In genomic region chr9:57014766-57015165, GRCm38 (mm10) we compare ENCODE assay signal across 10 mouse cellular contexts. TPM values are rescaled to one million over a fixed set of nuclear protein-coding genes. Genes with fewer than 3 reads are reported as not detected.
DNase-seq lines count a peak whose midpoint lies in the region; ATAC-seq and TF ChIP-seq lines count a peak whose summit lies in the region.
"Had no signal": no experiment of that assay in that cellular context is flagged by ENCODE, and none has a peak within 500 bp of the region (broad histone marks: within the 10 kb centered on the region; RNA-seq: fewer than 3 reads in every experiment).

No protein-coding gene starts in this region.

- no peak overlapping the region for H3K9ac ChIP-seq in liver, adult 2 months (ENCODE audit: low read depth, low read length)
- H3K9ac ChIP-seq in liver, embryonic 12.5 days: no peak overlapping the region
- H3K9ac ChIP-seq: forebrain, embryonic 12.5 days; heart, embryonic 15.5 days had no signal

- DNase-seq in gastrocnemius, postnatal 25 days: peak; percentile 7
- DNase-seq in gastrocnemius, postnatal 10 days: no peak
- peak; percentile 84 for DNase-seq in liver, adult 2 months (ENCODE audit: extremely low read depth, low read depth, low spot score)
- DNase-seq in heart, postnatal 14 days: peak; percentile 19 to 22
- peak; percentile 8 for DNase-seq in mesoderm, embryonic 11.5 days (ENCODE audit: low read depth, low spot score)
- DNase-seq: cerebellum, adult 11 months had no signal

- no peaks in the 10 kb centered on the region; the same call in 1 of the 2 replicates for H3K79me2 ChIP-seq in liver, adult 2 months (ENCODE audit: control insufficient read depth, insufficient read depth, low read length)

- TF ChIP-seq CTCF in liver, adult 2 months (IDR thresholded peaks at IDR 0.05; ENCODE audit: low read depth, low read length): no peak

- no peak for ATAC-seq in liver, embryonic 12.5 days
- no peak for ATAC-seq in cerebellum, adult (ENCODE audit: insufficient number of reproducible peaks, low FRiP score, low TSS enrichment)

- no peaks in the 10 kb centered on the region for H3K9me3 ChIP-seq in liver, embryonic 12.5 days (replicated peaks)
- H3K9me3 ChIP-seq: forebrain, embryonic 12.5 days; heart, embryonic 15.5 days had no signal

- no peak overlapping the region for H3K4me2 ChIP-seq in liver, embryonic 12.5 days
- H3K4me2 ChIP-seq: forebrain, embryonic 12.5 days; heart, embryonic 15.5 days had no signal

- no peaks in the 10 kb centered on the region for H3K36me3 ChIP-seq in liver, adult 2 months (ENCODE audit: control insufficient read depth, insufficient read depth, low read length)
- peaks cover 14% of the 10 kb centered on the region; the same call in 1 of the 2 replicates for H3K36me3 ChIP-seq in liver, embryonic 12.5 days

- H3K27me3 ChIP-seq in liver, adult 2 months (ENCODE audit: control insufficient read depth, insufficient read depth, low read length): no peaks in the 10 kb centered on the region
- no peaks in the 10 kb centered on the region for H3K27me3 ChIP-seq in liver, embryonic 12.5 days (replicated peaks)
- H3K27me3 ChIP-seq: forebrain, embryonic 12.5 days; heart, embryonic 15.5 days had no signal

- WGBS in liver, adult 2 months: 6% methylated on average over 1 of the region's 1 CpGs
- 68% methylated on average over 1 of the region's 1 CpGs for WGBS in liver, embryonic 12.5 days (ENCODE audit: insufficient replicate concordance)

- no peak overlapping the region for H3K27ac ChIP-seq in liver, adult 2 months (replicated peaks; ENCODE audit: insufficient read depth, low read depth, low read length)
- no peak overlapping the region for H3K27ac ChIP-seq in liver, embryonic 12.5 days
- H3K27ac ChIP-seq: forebrain, embryonic 12.5 days; heart, embryonic 15.5 days had no signal

- no peak for TF ChIP-seq POLR2A in liver, adult 2 months (IDR thresholded peaks at IDR 0.05; ENCODE audit: extremely low read depth, insufficient read depth, low read length)

- intact Hi-C loops in heart, postnatal 14 days (cut with DNase I): no loop called here

- H3K4me3 ChIP-seq in liver, adult 2 months (ENCODE audit: insufficient read depth, low read depth, low read length): no peak overlapping the region
- no peak overlapping the region for H3K4me3 ChIP-seq in liver, embryonic 12.5 days
- H3K4me3 ChIP-seq: forebrain, embryonic 12.5 days; heart, embryonic 15.5 days had no signal

- peaks cover 15% of the 10 kb centered on the region for H3K4me1 ChIP-seq in liver, adult 2 months (ENCODE audit: control insufficient read depth, insufficient read depth, low read length)
- H3K4me1 ChIP-seq in liver, embryonic 12.5 days: no peaks in the 10 kb centered on the region
- H3K4me1 ChIP-seq: forebrain, embryonic 12.5 days had no signal

RNA-seq across cellular contexts. Expression of gene Ptpn9, which starts 20.0 kb away (rescaled TPM):
- total RNA-seq in gastrocnemius, postnatal 25 days (2021): 1 to 10 TPM; 4.4 to 5.4 TPM
- 10 to 100 TPM; 11.3 to 12.6 TPM for total RNA-seq in gastrocnemius, postnatal 10 days (2021)
- total RNA-seq in liver, adult 2 months (2014; rRNA removed): 6.5 and 8.2 TPM in 2 replicates
- polyA plus RNA-seq in liver, adult 2 months (2012; rRNA removed): 10.6 and 12.4 TPM in 2 replicates
- polyA plus RNA-seq in liver, embryonic 12.5 days (2016; fragmentation: Nextera tagmentation; extraction: Ambion mirVana): 7.4 and 8.0 TPM in 2 replicates
- 10 to 100 TPM; 13.5 to 16.3 TPM for total RNA-seq in heart, postnatal 14 days (2021)

RNA-seq across cellular contexts. Expression of gene Sin3a, which starts 57.1 kb away (rescaled TPM):
- total RNA-seq in gastrocnemius, postnatal 25 days (2021): 10 to 100 TPM; 12.5 to 19.6 TPM
- 10 to 100 TPM; 25.1 to 29.9 TPM for total RNA-seq in gastrocnemius, postnatal 10 days (2021)
- total RNA-seq in liver, adult 2 months (2014; rRNA removed): 15.1 and 17.9 TPM in 2 replicates
- 34.6 and 35.9 TPM in 2 replicates for polyA plus RNA-seq in liver, adult 2 months (2012; rRNA removed)
- 20.2 and 20.5 TPM in 2 replicates for polyA plus RNA-seq in liver, embryonic 12.5 days (2016; fragmentation: Nextera tagmentation; extraction: Ambion mirVana)
- 10 to 100 TPM; 37.7 to 40.7 TPM for total RNA-seq in heart, postnatal 14 days (2021)
